Mouse (Mus musculus) cerebellum, adult 9-11 months (tissue): ENCODE measurements around the gene Chd2.
"Not testable (repeated sequence)": the region's sequence is repeated elsewhere in the genome, so short reads cannot be mapped to it uniquely, and the experiment has no call there.

ENCODE experiments used
- DNase-seq: peaks from one replicate; pipeline ENCODE4 v3.0.0; 2022

Gene Chd2

DNA sequence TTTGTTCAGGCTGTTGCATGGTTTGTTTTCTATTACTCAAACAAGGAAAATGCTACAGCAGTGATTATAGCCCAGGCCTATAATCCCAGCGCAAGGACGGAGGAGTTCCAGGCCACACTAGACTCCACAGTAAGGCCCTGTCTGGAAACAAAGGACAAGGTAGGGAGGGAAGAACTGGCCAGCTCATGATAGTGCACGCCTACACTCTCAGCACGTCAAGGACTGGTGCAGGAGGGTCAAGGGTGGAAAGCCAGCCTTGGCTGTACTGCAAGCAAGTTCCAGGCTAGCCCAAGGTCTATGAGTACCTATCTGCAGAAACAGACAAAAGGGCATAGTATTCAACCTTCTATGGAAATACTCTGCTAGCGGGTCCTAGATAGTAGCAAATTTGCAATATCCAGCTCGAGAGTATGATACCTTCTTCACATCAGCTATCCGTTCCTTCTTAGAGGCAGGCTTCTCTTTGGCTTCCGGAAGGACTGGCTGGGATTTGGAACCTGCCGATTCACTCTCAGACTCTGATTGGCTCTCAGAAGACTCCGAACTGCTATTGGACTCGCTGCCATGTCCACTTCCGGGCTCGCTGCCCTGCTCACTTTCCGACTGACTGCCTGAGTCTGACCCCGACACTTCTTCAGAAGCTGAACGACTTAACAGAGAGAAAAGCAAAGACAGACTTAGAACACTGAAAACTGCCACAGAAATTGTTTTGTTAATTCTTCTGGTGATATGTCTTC is 22.4 kb downstream of the Chd2 start:
- no peak for DNase-seq

DNA sequence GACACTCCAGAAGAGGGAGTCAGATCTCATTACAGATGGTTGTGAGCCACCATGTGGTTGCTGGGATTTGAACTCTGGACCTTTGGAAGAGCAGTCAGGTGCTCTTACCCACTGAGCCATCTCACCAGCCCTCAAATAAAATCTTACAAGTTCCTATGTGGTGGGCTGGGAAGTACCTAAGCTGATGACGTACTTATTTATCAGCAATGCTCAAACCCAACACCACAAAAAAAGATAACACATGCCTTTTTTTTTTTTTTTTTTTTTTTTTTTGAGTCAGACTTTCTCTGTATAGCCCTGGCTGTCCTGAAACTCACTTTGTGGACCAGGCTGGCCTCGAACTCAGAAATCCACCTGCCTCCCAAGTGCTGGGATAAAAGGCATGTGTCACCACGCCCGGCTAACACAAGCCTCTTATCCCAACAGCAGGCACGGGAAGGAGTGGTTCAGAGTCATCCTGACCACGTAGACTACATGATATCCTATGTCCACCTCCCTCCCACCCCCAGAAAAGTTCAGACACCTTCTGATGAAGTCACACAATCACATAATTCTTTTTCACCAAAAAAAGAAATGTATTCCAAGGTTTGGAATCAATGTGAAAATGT is 23.2 kb downstream of the Chd2 start:
- not testable (repeated sequence) for DNase-seq

DNA sequence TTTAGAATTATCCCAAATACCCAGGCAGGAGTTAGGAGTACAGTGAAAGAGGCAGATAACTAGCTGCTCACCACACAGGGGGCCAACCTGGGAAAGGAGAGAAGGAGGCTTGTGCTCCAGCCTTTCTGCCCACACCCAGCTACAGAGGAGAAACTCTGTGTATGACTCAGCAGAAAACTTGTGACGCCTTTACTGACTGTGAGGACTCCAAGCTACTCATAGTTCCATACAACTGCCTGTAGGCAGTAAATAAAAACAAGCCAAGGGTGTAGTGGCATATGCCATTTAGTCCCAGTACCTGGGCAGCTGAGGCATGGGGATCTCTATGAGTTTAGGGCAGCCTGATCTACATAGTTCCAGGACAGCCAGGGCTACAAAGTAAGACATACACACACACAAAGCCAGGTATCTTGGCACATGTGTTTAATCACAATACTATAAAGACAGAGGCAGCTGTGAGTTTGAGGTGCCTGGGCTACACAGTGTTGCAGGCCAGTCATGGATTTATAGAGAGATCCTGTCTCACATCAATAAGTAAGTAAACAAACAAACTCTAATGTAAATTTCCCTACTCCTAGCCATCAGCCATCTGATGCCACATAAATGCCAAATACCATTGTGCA is 24.1 kb downstream of the Chd2 start:
- DNase-seq, result no peak

DNA sequence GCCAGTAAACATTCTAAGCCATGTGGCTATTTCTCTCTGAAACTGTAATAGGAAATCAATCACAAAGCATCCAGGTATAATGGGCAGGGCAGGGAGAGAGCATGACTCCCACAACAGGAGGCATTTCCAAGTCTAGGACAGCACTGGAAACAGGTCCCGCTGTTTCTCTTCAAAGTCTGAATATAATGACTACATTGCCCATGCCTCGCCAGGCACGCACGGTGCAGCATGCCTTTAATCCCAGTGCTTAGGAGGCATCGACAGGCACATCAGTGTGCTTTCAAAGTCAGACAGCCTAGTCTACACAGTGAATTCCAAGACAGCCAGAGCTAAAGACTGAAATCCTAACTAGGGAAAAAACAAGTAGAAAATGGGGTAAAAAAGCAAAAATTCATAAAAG is 24.8 kb downstream of the Chd2 start:
- no peak for DNase-seq

DNA sequence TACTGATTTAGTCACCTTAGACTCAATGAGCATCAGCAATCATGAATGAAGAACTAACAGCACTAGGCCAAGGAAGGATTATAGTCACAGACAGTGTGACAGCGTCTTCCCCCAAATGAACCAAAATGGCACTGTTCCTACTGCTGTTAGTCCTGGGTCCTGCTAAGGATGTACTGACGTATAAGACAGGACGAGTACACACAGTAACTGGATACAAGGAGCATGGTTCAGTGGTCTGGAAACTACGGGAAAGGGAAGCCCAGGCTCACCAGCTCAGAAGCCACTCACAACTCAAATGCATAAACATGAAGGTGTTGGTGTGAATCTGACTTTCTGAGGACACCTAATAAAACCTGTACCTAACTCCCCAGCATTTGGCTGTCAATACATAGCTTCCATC is 27.1 kb downstream of the Chd2 start:
- no peak for DNase-seq

DNA sequence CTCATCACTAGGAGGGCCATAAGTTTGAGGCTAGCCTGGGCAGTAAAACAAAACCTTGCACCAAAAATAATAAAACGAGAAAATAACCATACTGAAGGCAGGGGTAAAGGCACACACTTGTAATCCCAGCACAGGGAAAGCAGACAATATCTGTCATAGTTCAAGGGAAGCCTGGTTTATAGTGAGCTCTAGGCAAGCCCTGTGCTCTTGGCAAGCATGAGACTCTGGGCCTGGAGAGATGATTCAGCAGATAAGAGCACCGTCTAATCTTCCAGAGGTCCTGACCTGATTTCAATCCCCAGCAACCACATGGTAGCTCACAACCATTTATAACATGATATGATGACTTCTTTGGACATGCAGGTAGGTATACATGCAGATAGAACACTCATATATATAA is 29.2 kb downstream of the Chd2 start:
- DNase-seq, result no peak

DNA sequence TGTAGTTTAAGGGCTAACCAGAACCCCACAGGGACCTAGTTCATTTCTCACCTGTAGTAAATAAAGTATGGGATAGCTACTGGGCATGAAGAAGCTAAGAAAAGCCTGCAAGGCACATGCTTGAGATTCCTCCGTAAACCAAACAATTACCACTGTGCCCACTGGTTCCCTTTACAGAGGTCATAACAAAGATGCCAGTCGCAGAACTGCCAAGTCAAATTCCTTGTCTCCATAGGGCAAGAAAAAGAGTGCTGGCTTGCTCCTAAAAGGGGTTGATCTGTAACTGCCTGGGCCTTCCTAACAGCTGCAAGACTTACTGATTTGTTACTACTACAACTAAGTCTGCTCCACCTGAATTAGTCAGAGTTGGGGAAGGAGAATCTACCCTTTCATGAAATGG is 32.9 kb downstream of the Chd2 start:
- DNase-seq, result no peak

DNA sequence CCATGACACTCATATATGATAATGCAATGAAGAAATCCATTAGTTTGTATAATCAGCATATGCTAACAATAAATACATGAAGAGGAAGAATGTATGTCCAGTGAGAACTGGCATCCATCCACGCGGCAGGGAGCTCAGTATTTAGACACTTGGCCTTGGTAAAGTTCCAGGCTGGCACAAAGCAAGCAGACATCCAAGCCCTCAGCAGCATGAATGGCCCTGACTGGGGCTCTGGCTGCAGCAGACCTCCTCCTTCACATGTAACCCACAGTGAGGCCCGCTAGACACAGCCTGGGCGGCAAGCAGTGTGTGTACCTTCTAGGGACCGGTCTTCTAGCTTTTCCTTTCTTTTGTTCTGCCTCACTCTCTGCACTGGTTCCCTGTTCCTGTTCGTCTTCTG is 34.1 kb downstream of the Chd2 start:
- peak; percentile 89 for DNase-seq

DNA sequence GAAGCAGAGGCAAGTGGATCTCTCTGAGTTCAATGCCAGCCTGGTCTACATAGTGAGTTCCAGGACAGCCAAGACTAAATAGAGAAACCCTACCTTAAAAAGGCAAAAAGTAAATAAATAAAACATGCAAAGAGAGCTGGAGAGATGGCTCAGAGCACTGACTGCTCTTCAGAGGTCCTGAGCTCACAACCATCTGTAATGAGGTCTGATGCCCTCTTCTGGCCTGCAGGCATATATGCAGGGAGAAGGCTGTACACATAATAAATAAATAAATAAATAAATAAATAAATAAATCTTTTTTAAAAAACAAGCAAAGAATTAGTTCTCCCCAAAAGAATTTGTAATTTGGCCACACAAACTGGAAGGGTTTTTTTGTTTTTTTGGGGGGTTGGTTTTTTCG is 34.8 kb downstream of the Chd2 start:
- no peak for DNase-seq

DNA sequence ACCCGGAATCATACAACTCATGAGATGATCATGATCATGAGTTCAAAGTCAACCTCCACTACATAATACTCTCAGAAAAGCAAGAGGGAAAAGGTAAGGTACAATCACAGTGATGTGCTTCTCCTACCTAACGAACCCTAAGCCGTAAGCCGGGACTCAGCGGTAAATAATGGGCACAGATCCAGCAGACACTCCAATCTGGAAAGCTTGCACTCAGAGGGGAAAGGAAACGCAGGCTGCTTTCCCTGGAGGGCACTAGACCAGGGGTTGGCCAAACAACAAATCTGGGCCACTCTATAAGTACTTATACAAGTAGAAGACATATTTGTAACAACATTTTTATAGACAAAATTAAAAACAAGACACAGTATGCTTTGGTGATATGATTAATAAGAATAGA is 36.4 kb downstream of the Chd2 start:
- DNase-seq, result no peak

DNA sequence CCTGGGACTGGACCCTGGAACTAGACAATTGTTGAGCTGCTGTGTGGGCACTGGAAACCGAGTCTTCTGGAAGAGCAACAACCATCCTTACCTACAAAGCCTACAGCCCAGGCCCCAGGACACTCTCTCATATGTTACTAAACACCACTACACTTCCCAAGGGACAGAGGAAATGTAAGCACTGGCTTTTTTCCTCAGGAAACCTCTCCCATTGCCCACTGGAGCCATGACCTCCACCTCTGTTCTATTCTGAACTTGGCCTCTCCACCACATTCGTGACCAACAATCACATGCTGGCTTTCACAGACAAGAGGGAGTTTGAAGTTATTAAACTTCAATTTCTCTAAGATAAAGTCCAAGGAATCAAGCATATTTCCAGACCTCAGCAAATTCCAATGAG is 43.4 kb downstream of the Chd2 start:
- DNase-seq, result no peak

DNA sequence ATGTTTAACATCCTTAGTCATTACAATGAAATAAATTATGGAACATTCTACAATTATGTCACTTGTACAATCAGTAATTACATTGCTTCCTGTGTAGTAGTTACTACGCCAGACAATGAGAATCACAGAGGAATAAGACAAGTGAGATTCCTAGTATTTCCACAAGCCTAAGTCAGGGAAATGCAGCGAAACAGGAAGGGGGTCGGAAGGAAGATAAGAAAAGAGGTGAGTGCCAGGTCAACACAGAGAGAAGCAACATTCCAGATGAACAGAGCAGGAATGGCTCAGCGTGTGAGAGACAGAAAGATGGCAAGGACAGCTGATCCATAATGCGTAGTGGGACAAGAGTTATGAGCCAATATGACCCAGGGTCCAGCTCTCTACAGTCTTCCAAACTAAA is 52.4 kb downstream of the Chd2 start:
- no peak for DNase-seq

DNA sequence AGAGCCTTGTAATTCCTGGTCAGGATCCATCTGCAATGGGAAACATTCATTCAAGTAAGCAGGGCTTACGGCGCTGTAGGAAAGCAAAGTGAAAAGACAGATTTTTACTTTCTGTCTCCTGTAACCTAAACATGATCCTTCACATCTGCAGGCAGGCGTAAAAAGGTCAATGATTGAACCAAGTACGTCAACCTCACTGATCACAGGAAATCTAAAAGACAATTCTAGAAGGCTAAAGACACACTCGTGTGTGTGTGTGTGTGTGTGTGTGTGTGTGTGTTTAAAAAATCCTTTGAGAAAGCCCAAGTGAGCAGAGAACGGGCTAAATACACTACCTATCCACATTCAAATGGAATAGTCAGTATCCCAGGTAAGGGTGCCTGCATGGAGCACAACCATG is 60.5 kb downstream of the Chd2 start:
- no peak for DNase-seq

DNA sequence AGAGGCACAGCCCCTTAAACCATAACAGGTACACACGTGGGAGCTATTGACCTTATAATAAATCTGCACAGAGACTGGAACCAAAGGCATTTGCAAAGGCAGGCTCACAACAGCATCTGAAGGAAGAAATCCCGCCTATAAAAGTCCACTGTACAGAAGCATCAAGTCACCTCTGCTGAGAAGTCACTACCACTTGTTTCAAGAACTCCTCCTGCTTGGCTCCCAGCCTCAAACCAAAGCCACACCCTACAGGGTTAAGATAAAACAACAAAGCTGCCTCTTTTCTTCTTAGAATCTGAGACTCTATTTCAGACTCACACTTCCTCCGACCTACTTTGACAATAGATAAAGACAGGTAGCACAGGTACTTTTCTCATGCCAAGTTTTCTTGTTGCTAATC is 62.1 kb downstream of the Chd2 start:
- DNase-seq, result no peak

DNA sequence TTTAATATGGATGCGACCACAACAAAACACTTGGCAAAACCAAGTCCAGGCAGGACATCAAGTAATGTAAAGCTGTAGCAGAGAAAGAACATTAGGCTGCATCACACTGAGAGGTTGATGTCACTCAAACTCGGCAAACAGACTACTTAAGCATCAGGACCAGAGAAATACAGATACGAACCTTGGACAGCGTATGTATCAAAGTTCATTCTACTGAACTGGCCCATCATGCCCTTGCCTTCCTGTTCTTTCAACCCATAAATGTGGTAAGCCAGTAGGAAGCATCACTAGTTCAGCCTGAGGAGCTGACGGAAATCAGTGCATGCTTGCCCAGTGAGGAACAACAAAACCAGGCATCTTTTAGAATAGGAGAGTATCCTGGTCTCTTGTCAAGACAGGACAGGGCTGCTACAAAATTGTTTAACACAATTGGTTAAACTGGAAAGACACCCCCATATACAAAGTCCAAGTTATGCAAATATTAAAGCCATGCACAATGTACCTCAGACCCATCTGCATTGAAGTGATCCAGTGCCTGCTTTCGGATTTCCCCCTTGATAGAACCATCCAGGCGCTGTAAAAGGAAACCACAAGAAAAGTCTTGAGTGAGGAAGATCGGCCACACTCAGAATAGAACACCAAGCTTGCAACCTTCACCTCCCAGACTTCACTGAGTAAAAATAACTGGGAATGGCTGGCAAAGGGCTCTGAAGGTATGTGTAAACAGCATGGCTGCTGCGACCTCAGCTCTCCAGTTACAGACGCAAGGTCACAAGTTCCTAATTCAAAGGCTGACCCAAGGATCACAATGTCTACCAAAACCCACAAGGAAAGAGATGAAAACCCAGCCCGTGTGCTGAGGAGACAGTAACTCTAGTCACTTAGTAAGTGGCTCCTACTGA is 63.2 kb downstream of the Chd2 start:
- no peak for DNase-seq

DNA sequence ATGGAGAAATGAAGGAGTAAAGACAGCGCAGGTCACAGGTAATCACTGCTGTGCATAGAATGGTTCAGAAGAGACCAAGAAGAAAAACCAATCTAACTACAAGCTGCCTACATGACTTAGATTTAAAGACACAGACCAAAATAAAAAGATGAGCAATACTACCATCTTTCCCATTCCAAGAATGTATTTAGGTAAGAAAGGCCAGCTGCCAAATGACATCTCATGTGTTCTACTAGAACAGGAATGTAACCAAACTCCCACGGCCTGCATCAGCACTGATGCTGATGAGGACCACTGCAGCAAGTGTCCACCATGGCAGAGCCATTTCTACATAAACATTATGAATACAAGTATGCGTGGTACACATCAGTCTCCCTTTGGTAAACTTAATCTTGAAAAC is 73.9 kb downstream of the Chd2 start:
- no peak for DNase-seq

DNA sequence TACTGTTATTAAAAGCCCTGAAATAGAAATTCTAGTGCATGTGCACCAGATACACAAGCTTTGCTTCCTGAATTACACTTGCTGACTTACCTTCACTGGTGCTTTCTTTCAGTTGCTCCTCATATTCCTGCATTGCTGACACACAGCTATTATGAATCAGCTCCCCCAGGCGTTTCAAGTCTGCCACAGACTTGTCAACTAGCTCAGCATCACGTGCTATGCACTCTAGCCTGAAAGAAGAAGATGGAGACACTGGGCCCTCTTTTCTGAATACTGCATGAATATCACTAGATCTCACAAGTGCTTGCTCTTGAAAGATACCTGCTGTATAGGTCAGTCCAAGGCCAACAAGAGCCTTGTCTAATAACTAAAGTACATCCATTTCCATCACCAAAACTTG is 78.1 kb downstream of the Chd2 start:
- no peak for DNase-seq

DNA sequence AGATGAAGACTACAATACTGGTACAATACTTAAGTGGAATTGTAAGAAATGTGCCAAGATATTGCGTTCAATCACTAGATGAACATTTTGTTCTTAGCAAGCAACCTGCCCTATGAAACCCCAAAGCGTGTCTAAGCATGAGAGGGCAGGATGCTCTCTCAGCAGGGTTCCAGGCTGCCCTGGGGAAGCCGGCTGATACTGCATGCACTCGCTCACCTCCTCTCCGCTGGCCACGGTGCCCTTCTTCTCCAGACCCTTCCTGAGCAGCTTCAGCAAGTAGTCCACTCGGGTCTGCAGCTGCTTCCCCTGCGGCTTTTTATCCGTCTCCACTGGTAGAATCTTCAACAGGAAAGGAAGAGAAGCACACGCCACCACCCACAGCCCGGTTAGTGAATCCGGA is 87.5 kb downstream of the Chd2 start:
- DNase-seq, result peak; percentile 61

DNA sequence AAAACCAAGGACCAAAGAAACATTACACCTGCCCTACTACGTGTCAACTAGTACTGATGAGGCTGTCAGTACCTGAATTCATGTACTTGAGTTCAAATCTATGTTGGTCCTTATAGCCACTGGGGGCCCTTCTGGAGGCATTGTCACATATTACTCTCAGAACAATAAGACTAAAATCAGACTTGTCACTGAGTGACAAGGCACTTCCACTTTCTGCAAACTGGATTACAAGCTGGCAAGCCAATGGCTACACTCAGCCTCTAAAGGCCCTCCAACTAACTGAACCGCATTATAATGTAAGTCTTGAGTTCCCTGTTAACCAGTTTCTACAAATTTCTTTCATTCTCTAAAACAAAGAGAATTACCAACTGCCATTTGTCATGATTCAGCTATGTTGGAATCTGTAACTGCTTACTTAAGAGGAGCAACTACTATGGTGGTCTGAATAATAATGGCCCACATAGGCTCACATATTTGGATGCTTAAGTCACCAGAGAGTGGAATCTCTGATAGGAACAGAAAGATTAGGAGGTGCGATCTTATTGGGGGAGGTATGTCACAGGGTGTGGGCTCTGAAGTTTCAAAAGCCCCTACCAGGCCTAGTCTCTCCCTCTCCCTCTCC is 89.3 kb downstream of the Chd2 start:
- DNase-seq, result no peak

DNA sequence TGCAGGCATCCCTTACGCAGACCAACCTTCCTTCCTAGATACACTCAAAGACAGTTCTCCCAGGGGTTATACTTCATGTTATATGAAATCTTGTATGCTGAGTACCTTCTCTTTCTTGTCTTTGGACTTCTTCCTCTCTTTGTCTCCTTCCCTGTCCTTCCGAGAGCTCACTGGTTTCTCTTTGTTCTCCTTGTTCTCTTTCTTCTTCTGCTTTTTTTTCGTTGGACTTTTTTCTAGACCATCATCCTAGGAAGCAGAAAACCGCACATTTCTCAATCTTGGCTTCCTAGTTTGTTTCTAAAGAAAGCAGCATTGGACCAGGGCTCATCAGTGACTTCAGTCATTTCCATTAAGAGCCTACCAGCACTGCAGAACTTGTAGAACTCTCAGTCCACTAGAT is 90.0 kb downstream of the Chd2 start:
- no peak for DNase-seq

DNA sequence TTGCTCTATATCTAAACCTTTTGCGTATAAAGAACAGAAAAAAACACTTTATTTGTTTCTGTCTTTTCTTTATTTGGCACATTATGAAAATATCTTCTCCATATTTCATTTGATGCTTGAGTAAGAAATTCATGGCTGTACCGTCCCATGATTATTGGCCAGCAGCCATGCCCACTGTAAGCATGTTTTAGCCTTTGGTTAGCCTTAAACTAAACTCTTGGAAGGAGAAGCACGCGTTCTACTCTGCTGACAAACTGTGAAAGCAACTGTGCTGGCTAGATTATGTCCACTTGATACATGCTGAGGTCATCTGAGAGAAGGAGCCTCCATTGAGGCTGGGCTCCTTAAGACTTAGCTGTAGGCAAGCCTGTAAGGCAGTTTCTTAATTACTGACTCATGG is 99.4 kb downstream of the Chd2 start:
- no peak for DNase-seq

DNA sequence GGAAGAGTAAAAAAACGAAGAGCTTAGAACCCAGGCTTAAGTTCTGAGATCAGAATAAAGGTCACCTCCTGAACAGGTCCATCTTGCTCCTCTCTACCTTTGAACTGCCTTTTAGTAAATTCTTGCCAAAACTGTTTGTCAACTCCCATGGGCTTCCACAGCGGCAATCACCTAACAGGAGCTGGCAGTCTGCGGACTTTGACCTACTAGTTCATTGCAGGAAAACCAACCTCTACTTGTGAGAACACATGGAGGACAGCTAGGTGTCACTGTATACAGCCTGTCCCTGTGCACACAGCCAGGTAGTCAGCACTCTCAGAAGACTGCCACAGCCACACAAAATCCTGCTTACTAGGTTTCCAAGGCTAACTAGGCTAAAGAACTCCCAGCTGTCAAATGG is 99.8 kb downstream of the Chd2 start:
- no peak for DNase-seq

DNA sequence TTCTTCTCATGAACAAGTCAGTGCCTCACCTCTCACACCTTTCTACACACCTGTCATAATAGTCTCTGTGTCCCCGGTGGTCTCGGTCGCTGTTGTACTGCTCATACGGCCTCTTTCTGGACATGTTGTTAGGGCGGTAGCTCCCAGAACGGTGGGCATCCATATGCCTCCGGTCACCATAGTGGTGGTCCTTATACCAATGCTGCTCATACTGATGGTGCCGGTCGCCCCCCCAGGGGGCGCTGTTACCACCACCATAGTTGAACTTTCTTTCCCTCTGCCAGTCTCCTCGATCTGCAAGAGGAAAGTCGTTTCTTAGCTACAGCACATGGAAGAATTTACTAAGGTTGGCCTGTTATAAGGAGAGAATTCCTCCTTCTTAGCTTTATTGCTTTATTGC is 105.9 kb downstream of the Chd2 start:
- DNase-seq, result no peak
